16 mouse cellular contexts compared by ENCODE assay signal in the genomic region with DNA sequence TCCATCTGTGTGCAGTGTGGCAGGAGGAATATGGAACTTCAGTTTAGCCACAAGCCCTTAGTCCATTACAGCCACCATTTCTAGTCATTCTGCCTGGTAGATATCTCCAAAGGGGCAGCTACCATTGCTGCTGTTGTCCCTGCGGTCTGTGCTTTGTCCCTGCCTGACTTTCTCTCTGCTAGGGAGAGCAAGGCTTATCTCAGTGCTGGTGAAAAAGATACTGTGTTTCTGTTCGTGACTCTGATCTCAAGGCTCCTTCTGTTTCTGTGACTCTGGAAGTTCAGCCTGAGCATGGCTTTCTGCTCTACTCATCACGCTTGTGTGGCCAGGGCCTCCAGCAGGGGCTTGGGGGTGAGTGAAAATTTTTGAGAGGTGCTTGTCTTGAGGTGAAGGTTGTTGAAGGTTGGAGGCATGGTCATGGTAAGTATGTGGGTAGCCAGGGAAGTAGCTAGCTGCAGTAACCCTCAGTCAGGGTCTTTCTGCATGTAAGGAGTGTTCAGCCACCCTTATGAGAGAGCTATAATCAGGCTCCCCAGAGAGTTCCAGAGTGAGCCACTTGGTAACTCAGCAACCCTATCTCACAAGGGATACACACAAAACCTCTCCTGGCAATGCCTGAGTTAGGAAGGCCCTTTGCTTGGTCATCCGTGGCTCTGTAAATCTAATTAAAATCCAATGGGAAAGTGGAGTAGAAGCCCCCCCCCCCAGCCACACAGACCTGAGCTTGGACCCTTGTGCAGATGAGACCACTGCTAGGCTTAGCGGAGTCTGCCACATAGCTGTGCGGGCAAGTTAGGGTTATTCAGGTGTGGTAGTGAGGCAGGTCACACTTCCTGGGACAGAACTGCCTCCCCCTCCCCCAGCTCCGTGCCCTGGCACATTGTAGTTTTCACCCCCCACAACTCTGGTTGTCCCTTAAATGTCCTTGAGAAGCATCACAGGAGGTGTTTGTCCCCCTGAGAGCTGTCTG. TPM values are rescaled to one million over a fixed set of nuclear protein-coding genes. Genes with fewer than 3 reads are reported as not detected.
DNase-seq lines count a peak whose midpoint lies in the region; ATAC-seq lines count a peak whose summit lies in the region.
"Had no signal": no experiment of that assay in that cellular context is flagged by ENCODE, and none has a peak within 500 bp of the region (broad histone marks: within the 10 kb centered on the region; RNA-seq: fewer than 3 reads in every experiment).

No protein-coding gene starts in this region.

- peaks cover 52% of the 10 kb centered on the region for H3K4me1 ChIP-seq in hindbrain, embryonic 10.5 days (replicated peaks)
- H3K4me1 ChIP-seq in hindbrain, embryonic 14.5 days (replicated peaks; ENCODE audit: control insufficient read depth, insufficient read depth, low read length), result peaks cover 41% of the 10 kb centered on the region

- peak; percentile 10 for DNase-seq in cerebellum, adult 9-10 months
- DNase-seq in cerebellum, postnatal 14 days, result no peak
- no peak for DNase-seq in hindbrain, embryonic 10.5 days (ENCODE audit: low spot score)
- DNase-seq in hindbrain, embryonic 14.5 days (ENCODE audit: low spot score), result no peak
- DNase-seq in retina, postnatal 1 day, result peak; percentile 22
- DNase-seq in retina, embryonic 14.5 days (ENCODE audit: low spot score), result no peak
- DNase-seq in testis, postnatal 14 days (ENCODE audit: low spot score), result peak; percentile 29
- DNase-seq in urinary bladder, postnatal 36 days (ENCODE audit: low spot score in 2 of 2), result no peak
- DNase-seq: gastrocnemius, postnatal 14 days; kidney, adult 18-20 months; thymus, postnatal 14 days had no signal

- H3K9ac ChIP-seq in hindbrain, embryonic 14.5 days, result no peak overlapping the region
- H3K9ac ChIP-seq: forebrain, embryonic 13.5 days had no signal

- no peak overlapping the region for H3K4me2 ChIP-seq in hindbrain, embryonic 14.5 days (replicated peaks)
- H3K4me2 ChIP-seq: forebrain, embryonic 13.5 days had no signal

- 71% methylated on average over 7 of the region's 7 CpGs for WGBS in hindbrain, embryonic 10.5 days
- WGBS in hindbrain, embryonic 14.5 days, result 62% methylated on average over 7 of the region's 7 CpGs

- H3K27me3 ChIP-seq in hindbrain, embryonic 10.5 days (ENCODE audit: insufficient read depth, poor library complexity, severe bottlenecking), result no peaks in the 10 kb centered on the region
- no peaks in the 10 kb centered on the region for H3K27me3 ChIP-seq in hindbrain, embryonic 14.5 days (ENCODE audit: control insufficient read depth, insufficient read depth, low read length)
- H3K27me3 ChIP-seq: forebrain, embryonic 13.5 days had no signal

- H3K9me3 ChIP-seq in hindbrain, embryonic 10.5 days, result no peaks in the 10 kb centered on the region
- no peaks in the 10 kb centered on the region for H3K9me3 ChIP-seq in hindbrain, embryonic 14.5 days (ENCODE audit: control insufficient read depth, low read length)
- H3K9me3 ChIP-seq: forebrain, embryonic 13.5 days; limb, embryonic 10.5 days had no signal

- H3K4me3 ChIP-seq in hindbrain, embryonic 10.5 days, result no peak overlapping the region
- no peak overlapping the region for H3K4me3 ChIP-seq in hindbrain, embryonic 14.5 days (replicated peaks; ENCODE audit: low read length)
- H3K4me3 ChIP-seq: forebrain, embryonic 13.5 days; limb, embryonic 10.5 days had no signal

- ATAC-seq in hindbrain, embryonic 14.5 days (ENCODE audit: low FRiP score), result no peak
- ATAC-seq: lung, postnatal 0 days had no signal

- H3K27ac ChIP-seq in hindbrain, embryonic 10.5 days, result peak overlapping the region; percentile 83
- H3K27ac ChIP-seq in hindbrain, embryonic 14.5 days, result no peak overlapping the region

- H3K36me3 ChIP-seq in hindbrain, embryonic 10.5 days, result no peaks in the 10 kb centered on the region
- no peaks in the 10 kb centered on the region for H3K36me3 ChIP-seq in hindbrain, embryonic 14.5 days (replicated peaks; ENCODE audit: control insufficient read depth, insufficient read depth)
- H3K36me3 ChIP-seq: limb, embryonic 10.5 days had no signal

RNA-seq across cellular contexts. Expression of gene Acsl6, which starts 10.1 kb away (rescaled TPM):
- 12.4 and 18.2 TPM in 2 replicates for polyA plus RNA-seq in hindbrain, embryonic 10.5 days (2016; fragmentation: Nextera tagmentation; extraction: Ambion mirVana)
- polyA plus RNA-seq in hindbrain, embryonic 14.5 days (2014; fragmentation: Nextera tagmentation; extraction: Ambion mirVana), result 42.4 and 44.2 TPM in 2 replicates

RNA-seq across cellular contexts. Expression of gene Il3, which starts 46.6 kb away (rescaled TPM):
- polyA plus RNA-seq in hindbrain, embryonic 10.5 days (2016; fragmentation: Nextera tagmentation; extraction: Ambion mirVana), result not detected in 2 replicates
- polyA plus RNA-seq in hindbrain, embryonic 14.5 days (2014; fragmentation: Nextera tagmentation; extraction: Ambion mirVana), result not detected in 2 replicates
- polyA plus RNA-seq: embryonic facial prominence, embryonic 11.5 days; forebrain, embryonic 13.5 days; hindbrain, embryonic 11.5 days; limb, embryonic 10.5 days; lung, postnatal 0 days had no signal

RNA-seq across cellular contexts. Expression of gene Meikin, which starts 56.8 kb away (rescaled TPM):
- polyA plus RNA-seq in hindbrain, embryonic 10.5 days (2016; fragmentation: Nextera tagmentation; extraction: Ambion mirVana), result not detected in 2 replicates
- polyA plus RNA-seq in hindbrain, embryonic 14.5 days (2014; fragmentation: Nextera tagmentation; extraction: Ambion mirVana), result not detected in 2 replicates
- polyA plus RNA-seq: embryonic facial prominence, embryonic 11.5 days; forebrain, embryonic 13.5 days; hindbrain, embryonic 11.5 days; limb, embryonic 10.5 days; lung, postnatal 0 days had no signal

Comparison
In these comparisons a context has a peak if more than half of its experiments do, and no peak if none do; other contexts are left out.
1. DNase-seq: peak in cerebellum, adult 9-10 months (single experiment), retina, postnatal 1 day (single experiment) and testis, postnatal 14 days (single experiment); none in cerebellum, postnatal 14 days (0 of 2), hindbrain, embryonic 10.5 days (single experiment), hindbrain, embryonic 14.5 days (single experiment), retina, embryonic 14.5 days (single experiment) and urinary bladder, postnatal 36 days (0 of 2).